Mouse (Mus musculus) urinary bladder, postnatal 14 days (tissue): ENCODE data around the gene Vim.
"Not testable (repeated sequence)": the region's sequence is repeated elsewhere in the genome, so short reads cannot be mapped to it uniquely, and the experiment has no call there.

ENCODE experiments used
- DNase-seq: peaks from one replicate; pipeline ENCODE4 v3.0.0; 2021; ENCODE audit warnings: low spot score

The Vim gene

DNA sequence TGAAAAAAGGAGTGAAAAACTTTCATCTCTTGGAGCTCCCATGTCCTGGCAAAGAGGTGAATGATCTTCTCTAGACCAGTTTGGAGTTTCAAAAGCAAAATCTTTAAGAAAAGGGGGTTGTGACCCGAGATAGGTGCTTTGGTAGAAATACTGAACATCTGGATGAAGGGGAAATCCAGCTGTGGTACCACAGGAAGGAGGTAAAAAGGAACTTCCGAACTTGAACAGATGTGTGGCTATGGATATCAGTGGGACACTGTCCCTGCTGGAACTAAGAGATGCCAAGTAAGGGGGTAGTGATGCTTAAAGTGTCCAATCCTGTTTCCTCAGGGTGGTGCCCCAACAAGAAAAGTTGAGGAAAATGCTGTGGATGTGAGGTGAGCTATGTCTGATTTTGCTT is 3.6 kb upstream of the Vim start:
- no peak for DNase-seq

DNA sequence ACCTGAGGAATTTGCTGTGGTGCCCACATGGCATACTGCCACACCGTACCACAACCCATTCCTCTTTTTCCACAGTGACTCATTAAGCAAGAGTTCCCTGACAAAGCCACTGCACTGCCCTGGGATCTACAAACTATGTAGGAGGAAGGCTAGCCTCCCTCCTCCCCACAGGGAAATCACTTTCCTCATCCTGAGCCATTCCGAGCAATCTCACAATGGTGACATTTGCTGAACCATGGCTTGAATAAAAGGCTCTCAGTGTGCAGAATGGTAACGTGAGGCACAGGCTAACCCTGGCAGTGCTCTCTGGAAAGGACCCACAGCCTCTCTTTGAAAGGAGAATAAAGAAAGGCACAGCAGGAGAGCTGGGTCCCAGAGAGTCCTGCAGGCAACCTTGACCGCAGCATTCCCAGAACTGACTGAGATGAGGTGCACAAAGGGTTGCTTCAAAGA is 1.6 kb upstream of the Vim start:
- no peak for DNase-seq

DNA sequence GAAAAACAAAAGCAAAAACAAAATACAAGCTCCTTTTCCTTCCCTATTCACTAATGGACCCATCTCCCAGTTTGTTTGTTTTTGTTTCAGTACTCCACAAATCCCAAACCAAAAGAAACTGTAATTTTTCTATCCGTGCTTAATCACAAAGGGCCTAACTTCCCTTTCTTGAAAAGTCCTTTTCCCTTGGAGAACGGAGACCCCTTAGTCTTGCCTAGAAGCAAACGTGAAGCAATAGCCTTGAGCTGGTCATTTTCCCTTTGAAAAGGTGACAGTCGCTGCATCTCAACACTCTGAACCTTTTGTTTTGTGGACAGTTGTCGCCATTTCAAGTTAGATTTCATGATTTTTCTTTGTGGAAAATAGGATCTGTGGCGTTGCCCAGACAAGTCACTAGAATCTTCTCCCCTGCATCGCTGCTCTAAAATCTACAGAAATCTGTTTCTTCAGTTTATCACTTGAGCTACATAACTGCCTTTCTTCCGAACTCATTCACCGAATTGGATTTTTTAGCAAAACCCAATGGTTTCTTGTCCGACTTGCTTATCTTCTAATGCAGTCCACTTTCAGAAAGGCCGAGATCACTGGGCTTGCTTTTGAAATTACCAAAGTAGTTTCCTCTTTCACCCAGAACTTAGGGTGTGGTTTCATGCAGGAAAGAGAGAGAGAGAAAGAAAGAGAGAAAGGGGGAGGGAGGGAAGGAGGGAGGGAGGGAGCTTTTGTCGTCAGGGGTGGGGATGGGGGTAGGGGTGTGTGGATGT is 900 bp upstream of the Vim start:
- no peak for DNase-seq

GRCm38 (mm10) chr2:13574066-13574800 is 506 bp downstream of the Vim start:
- DNase-seq = peak; percentile 78

DNA sequence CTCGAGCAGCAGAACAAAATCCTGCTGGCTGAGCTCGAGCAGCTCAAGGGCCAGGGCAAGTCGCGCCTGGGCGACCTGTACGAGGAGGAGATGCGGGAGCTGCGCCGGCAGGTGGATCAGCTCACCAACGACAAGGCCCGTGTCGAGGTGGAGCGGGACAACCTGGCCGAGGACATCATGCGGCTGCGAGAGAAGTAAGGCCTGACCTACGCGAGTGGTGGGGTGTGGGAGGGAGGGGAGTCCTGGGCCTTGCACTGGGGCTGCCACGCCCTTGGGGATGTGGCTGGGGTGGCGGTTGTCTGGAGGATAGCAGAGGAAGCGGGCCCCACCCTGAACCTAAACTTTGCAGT is 1.0 kb downstream of the Vim start:
- peak; percentile 35 for DNase-seq

GRCm38 (mm10) chr2:13575287-13575801 is 1.6 kb downstream of the Vim start:
- DNase-seq = peak; percentile 81

DNA sequence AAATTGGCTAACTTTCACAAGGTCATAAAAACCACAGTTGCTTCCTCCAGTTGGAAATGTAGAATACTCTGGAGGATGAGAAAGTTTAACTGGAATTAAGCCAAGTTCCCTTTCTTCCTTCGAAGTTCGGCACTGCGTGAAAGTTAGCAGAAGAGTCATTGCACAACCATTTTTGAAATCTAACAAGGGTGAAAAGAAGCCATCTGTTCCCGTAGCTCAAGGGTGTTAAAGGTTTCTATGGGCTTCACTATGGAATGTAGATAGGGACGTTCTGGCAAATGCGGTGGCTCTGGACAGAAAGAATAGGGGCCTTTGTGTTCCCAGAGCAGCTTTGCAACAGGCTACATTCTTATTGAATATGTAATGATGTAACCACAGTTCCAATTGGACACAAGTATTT is 2.2 kb downstream of the Vim start:
- no peak for DNase-seq

DNA sequence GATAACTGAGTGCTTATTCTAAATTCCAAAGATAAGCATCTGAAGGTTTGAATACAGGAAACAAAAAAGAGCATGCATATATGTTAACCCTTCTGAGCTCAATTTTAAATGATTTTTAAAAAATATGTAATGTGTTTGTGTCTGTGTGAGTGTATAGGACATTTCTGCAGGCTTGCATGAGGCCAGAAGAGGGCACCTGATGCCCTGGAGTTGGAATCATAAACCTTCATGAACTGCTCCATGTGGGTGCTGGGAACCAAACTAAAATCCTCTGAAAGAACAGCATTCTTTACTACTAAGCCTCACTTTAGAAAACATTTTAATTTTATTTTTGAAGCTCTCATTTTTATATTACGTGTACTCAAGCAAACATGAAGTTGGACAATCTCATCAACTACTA is 3.7 kb downstream of the Vim start:
- no peak for DNase-seq

GRCm38 (mm10) chr2:13578473-13579152 is 4.9 kb downstream of the Vim start:
- DNase-seq = peak; percentile 7

GRCm38 (mm10) chr2:13579315-13579714 is 5.6 kb downstream of the Vim start:
- no peak for DNase-seq

DNA sequence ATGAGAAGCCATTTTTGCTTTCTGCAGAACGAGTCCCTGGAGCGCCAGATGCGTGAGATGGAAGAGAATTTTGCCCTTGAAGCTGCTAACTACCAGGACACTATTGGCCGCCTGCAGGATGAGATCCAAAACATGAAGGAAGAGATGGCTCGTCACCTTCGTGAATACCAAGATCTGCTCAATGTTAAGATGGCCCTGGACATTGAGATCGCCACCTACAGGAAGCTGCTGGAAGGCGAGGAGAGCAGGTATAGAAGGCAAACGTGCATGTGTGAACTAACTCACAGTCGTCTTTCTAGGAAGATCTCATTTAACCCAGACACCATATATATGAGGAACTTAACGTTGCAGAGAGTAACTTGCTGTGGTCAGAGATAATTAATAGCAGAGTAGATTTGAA is 6.3 kb downstream of the Vim start:
- no peak for DNase-seq

DNA sequence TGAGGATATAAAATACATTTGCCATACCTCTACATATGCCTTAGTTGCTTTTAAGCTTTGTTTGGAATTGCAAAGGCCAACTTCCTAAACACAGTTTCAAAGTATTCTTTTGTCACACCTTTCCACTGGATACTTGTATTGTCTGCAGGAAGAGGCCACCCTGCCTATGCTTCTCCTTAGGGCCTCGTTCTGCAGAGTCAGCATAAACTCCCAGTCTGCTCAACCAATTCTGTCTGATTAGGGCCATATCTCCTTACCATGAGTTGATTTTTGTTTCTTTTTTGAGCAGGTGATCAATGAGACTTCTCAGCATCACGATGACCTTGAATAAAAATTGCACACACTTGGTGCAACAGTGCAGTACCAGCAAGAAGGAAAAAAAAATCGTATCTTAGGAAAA is 8.5 kb downstream of the Vim start:
- DNase-seq = no peak

GRCm38 (mm10) chr2:13583746-13584145 is 10.0 kb downstream of the Vim start:
- not testable (repeated sequence) for DNase-seq

DNA sequence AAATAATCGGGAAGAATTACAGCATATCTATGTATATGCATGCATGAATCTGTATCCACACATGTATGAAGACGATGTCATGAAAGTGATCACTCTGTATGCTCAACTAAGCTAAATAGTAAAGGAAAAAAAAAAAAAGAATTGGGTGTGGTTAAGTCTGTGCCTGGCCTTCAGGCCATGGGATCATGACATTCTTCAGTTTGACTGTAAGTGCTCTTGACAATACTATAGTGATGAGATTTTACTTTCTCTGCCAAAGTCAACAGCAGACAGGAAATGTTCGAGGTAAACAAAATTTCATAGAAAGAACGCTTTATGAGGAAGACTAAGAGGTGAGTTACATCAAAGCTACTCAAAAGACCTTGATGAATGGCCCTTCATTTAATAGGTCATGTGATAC is 19.6 kb downstream of the Vim start:
- no peak for DNase-seq

DNA sequence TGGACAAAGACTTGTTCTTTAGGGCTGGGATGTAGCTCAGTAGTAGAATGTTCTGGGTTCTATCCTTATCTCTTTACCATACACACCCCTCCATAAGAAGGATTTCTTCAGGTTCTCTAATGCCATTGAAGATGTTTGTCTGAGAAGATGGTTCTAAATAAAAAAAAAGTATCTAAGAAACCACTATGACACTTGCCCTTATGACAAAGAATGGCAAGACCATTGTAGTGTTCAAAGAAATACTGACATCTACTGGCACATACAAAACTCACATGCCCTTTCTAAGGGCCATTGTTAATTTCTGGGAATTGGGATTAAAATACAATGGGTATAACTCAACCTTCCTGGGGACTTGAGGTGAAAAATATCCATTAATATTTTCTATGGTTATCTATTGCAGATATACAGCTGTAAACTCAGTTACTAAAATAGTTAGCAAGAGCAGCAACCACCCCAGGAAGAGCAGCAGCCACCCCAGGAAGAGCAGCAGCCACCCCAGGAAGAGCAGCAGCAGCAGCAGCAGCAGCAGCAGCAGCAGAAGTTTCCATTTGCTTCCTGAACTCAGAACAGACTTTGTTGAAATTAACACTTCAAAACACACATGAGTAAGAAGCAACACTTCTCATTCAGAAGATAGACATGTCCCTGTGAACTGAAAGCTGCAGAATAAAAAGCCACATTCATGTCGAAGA is 23.4 kb downstream of the Vim start:
- DNase-seq = no peak

GRCm38 (mm10) chr2:13598166-13598565 is 24.4 kb downstream of the Vim start:
- no peak for DNase-seq

- no peak for DNase-seq
These were observed 29.4 kb downstream of the Vim start for GRCm38 (mm10) chr2:13603093-13603492.

- not testable (repeated sequence) for DNase-seq
These were observed 29.9 kb downstream of the Vim start for GRCm38 (mm10) chr2:13603636-13604035.

DNA sequence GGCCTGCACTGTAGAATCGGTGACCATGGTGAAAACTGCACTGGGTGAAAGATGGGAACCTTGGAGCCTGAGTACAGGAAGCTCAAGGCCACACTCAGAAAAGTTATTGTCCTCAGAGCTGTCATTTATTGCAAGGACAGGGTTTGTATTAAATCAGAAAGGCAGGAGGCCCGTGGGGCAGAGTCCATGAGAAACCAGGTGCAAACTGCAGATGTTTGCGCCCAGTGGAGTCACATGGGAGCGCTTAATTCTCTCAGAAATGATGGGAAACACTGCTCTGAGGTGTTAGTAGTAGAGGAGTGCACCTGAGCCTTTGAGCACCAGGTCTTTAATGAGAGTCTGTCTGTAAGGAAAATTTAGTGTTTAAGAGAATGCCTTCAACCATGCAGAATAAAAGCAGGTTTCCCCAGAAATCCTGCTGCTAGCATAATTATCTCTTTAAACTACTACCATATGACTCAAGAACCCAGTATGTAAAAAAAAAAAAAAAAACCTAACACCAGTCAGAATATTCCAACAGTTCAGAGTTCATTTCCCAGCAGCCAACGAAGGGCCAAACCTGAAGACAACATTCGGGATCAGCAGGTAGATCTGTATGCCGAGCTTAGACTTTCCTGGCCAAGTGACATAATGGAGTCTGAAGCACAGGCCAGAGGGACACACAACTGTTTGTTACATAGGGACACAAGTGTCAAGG is 56.6 kb downstream of the Vim start:
- no peak for DNase-seq
